ENCODE assay signal across 1 mouse cellular context in the genomic region with DNA sequence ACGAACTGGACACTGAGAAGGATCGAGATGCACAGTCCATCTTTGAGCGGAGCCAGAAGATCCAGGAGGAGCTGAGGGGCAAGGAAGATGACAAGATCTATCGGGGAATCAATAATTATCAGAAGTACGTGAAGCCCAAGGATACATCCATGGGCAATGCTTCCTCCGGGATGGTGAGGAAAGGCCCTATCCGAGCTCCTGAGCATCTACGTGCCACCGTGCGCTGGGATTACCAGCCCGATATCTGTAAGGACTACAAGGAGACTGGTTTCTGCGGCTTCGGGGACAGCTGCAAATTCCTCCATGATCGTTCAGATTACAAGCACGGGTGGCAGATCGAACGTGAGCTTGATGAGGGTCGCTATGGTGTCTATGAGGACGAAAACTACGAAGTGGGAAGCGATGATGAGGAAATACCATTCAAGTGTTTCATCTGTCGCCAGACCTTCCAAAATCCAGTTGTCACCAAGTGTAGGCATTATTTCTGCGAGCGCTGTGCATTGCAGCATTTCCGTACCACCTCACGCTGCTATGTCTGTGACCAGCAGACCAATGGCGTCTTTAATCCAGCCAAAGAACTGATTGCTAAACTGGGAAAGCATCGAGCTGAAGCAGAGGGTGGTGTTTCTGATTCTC.
TF ChIP-seq lines count a peak whose summit lies in the region.

No protein-coding gene starts in this region.

TF ChIP-seq in C2C12, 6 proteins besides CTCF, POLR2A, EP300 and RAD21:
- TF ChIP-seq MYOD1 (IDR thresholded peaks at IDR 0.05; ENCODE audit: control insufficient read depth, insufficient read length, low read depth) = no peak
- TF ChIP-seq USF1 (IDR thresholded peaks at IDR 0.05; ENCODE audit: low read depth) = no peak
- TF ChIP-seq MAX (IDR thresholded peaks at IDR 0.05) = no peak
- no peak for TF ChIP-seq CEBPB (IDR thresholded peaks at IDR 0.05; ENCODE audit: low read depth)
- no peak for TF ChIP-seq FOSL1 (IDR thresholded peaks at IDR 0.05; ENCODE audit: insufficient read depth, low read length, poor library complexity, severe bottlenecking)
- no peak for TF ChIP-seq MYOG (IDR thresholded peaks at IDR 0.05; ENCODE audit: control insufficient read depth, extremely low read depth, insufficient read length)
